Mouse (Mus musculus): ENCODE results near the gene Kcnh4. TPM values are rescaled to one million over a fixed set of nuclear protein-coding genes. Genes with fewer than 3 reads are reported as not detected.

Gene Kcnh4
- total RNA-seq, 2 experiments from 2014 or later, result 7.8 to 9.5 TPM

DNA sequence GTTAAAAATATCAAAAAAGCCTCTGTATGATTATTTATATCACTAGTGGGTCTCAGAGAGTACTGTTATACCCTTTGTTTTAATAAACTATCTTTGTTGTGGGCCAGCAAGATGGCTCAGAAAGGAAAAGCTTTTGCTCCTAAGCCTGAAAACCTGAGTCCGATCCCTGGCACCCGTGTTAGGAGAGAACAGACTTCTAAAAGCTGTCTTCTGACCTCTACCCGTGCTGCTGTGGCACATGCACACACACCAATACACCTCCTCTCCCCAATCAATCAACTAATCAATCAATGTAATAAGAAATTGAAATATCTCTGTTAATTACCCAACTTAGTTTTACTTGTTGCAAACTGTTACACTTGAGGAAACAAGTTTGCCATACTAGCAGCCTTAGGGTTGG, 59.0 kb downstream of the Kcnh4 start:
- DNase-seq (ENCODE audit: extremely low spot score in 1 of 2, low spot score in 2 of 2), result no peak
- intact Hi-C loops (cut with DNase I), result no loop called here

DNA sequence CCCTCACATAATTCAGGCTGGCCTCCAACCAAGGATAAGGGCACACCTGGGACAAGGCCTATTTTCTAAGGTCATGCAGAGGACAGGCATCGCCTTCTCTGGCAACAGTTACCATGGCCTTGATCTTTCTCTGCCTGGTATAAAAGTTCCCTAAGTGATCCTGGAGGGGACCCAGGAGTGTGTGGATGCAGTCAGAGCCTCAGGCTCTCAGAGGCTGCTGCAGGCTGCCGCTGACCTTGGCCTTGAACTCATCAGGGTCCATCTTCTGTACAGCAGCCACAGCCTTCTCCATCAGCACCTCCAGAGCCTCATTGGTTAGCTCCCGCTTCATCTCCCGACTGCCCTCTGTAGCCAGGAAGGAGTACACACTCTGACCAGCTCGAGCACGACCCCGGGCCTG, 61.8 kb downstream of the Kcnh4 start:
- no peak for DNase-seq (ENCODE audit: extremely low spot score in 1 of 2, low spot score in 2 of 2)
- intact Hi-C loops (cut with DNase I), result no loop called here

GRCm38 (mm10) chr11:100694926-100695325, 64.8 kb downstream of the Kcnh4 start:
- intact Hi-C loops (cut with DNase I), result loop anchor here (2.0 kb wide), 1 partner anchor 68 kb away; no protein-coding TSS in a partner anchor

DNA sequence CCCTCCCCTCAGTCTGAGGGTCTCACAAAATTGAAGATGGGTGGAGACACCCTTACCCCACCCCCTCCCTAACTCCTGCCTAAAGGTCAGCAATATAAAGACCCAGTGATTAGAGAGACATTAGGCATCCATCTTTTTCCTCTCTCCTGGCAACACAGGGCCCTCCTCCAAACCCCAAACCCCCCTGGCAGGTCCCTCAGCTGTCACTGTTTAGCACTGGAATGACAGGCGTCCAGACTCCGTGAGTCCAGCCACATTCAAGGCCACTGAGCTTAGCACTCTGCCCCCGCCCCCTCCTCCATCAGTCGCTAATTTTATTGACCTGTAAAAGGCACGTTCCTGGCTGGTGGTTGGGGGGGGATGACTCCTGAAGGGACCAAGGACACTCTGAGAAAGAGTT, 66.6 kb downstream of the Kcnh4 start:
- no peak for DNase-seq (ENCODE audit: extremely low spot score in 1 of 2, low spot score in 2 of 2)
- intact Hi-C loops (cut with DNase I), result no loop called here

More at GRCm38 (mm10) chr11:100694926-100695325, 64.8 kb downstream of the Kcnh4 start:
- DNase-seq (ENCODE audit: extremely low spot score in 1 of 2, low spot score in 2 of 2), result peak in 1 of 2 experiments; percentile 76

DNA sequence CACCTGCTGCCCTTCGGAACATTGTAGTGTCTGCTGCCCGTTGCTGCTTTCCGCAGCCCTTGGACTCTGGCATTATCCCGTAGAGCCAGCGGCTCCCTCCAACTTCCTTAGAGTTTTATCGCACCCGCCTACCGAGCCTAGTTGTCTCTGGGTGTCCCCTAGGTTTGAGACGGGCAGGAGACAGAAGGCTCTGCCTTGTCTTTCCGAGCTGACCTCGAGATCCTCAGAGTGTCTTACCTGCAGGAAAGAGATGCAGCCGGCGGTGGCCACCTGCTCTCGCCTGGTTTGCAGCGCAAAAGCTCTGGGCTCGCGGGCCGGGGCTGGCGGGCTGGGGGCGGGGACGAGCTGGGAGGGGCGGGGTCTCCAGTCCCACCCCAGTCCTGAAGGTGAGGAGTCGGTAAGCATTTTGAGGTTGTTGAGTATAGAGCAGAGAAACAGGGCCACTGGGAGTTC, 67.6 kb downstream of the Kcnh4 start, which contains the start of gene Zfp385c:
Gene Zfp385c, minus strand, starts transcription at position 292 of the 453 bp plus-strand sequence.
- DNase-seq (ENCODE audit: extremely low spot score in 1 of 2, low spot score in 2 of 2), result no peak
- intact Hi-C loops (cut with DNase I), result no loop called here

DNA sequence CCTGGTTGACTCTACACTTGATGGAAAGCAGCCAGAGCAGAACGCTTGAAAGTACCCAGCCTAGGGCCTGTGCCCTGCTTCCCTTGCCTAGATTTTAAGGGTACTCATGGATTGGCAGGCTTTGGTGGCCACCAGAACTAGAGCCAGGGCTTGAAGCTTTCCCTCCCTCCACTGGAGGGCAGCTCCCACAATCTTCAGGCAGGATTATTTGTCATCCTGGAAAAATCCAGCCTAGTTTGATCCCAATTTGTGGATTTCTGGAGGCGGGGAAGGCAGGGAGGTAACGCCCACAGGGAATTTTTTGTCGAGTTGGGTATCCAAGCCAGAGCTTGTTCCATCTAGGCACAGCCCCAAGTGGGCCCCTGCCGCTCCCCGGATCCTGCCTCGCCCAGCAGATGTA, 69.4 kb downstream of the Kcnh4 start:
- no peak for DNase-seq (ENCODE audit: extremely low spot score in 1 of 2, low spot score in 2 of 2)
- intact Hi-C loops (cut with DNase I), result no loop called here

Other genes with a start within 250 kb of the Kcnh4 start
- 100 to 1,000 TPM; 138 to 151 TPM for gene Acly, start 231.9 kb downstream of the Kcnh4 start, total RNA-seq (2021)
- under 1 TPM; 0.53 to 0.77 TPM for gene Ttc25, start 214.3 kb downstream of the Kcnh4 start, total RNA-seq (2021)
- gene Cnp, start 185.0 kb downstream of the Kcnh4 start, total RNA-seq (2021), result 100 to 1,000 TPM in 1 of 2 experiments, 10 to 100 TPM in 1; 73.3 to 104 TPM
- gene Nkiras2, start 140.7 kb downstream of the Kcnh4 start, total RNA-seq (2021), result 10 to 100 TPM; 28.1 to 29.6 TPM
- 100 to 1,000 TPM; 234 to 253 TPM for gene Dnajc7, start 139.8 kb downstream of the Kcnh4 start, total RNA-seq (2021)
- under 1 TPM; 0.21 to 0.75 TPM for gene Zfp385c, start 67.5 kb downstream of the Kcnh4 start, total RNA-seq (2021)
- 1 to 10 TPM; 1.8 to 1.9 TPM for gene Dhx58, start 55.7 kb downstream of the Kcnh4 start, total RNA-seq (2021)
- gene Kat2a, start 47.5 kb downstream of the Kcnh4 start, total RNA-seq (2021), result 10 to 100 TPM; 68.3 to 68.6 TPM
- not detected for gene Hspb9, start 46.1 kb downstream of the Kcnh4 start, total RNA-seq (2021)
- 100 to 1,000 TPM; 162 to 167 TPM for gene Rab5c, start 21.7 kb downstream of the Kcnh4 start, total RNA-seq (2021)
- under 1 TPM in 1 of 2 experiments, not detected in 1; 0.86 TPM for gene Hcrt, start 3.0 kb upstream of the Kcnh4 start, total RNA-seq (2021)
- gene Ghdc, start 11.0 kb upstream of the Kcnh4 start, total RNA-seq (2021), result 1 to 10 TPM; 5.9 to 7.6 TPM
- 10 to 100 TPM; 12.4 to 13.4 TPM for gene Stat5b, start 90.8 kb upstream of the Kcnh4 start, total RNA-seq (2021)
- gene Stat5a, start 99.4 kb upstream of the Kcnh4 start, total RNA-seq (2021), result 1 to 10 TPM; 2.0 to 3.4 TPM
- gene Stat3, start 179.6 kb upstream of the Kcnh4 start, total RNA-seq (2021), result 10 to 100 TPM; 32.1 to 36.7 TPM
- gene Cavin1, start 210.9 kb upstream of the Kcnh4 start, total RNA-seq (2021), result 10 to 100 TPM; 17.9 to 20.9 TPM
- gene Atp6v0a1, start 249.5 kb upstream of the Kcnh4 start, total RNA-seq (2021), result 100 to 1,000 TPM; 435 to 454 TPM